Mouse (Mus musculus) spleen, postnatal 36 days (tissue): ENCODE measurements around the gene Gm10643.
A peak's percentile ranks its signal among the peaks of the same experiment; 100 is the strongest.

ENCODE experiments used
- DNase-seq, 2 experiments: peaks; one replicate each; pipeline ENCODE4 v3.0.0; 2022; ENCODE audit warnings: low spot score in 2 of 2, mixed read lengths in 1 of 2

Gene Gm10643

GRCm38 (mm10) chr8:84070667-84071066, 5.7 kb upstream of the Gm10643 start:
- no peak for DNase-seq

- DNase-seq, result no peak
These were observed 5.3 kb upstream of the Gm10643 start for GRCm38 (mm10) chr8:84070241-84070640.

- no peak for DNase-seq
These were observed 4.8 kb upstream of the Gm10643 start for GRCm38 (mm10) chr8:84069750-84070149.

GRCm38 (mm10) chr8:84069169-84069568, 4.2 kb upstream of the Gm10643 start:
- DNase-seq, result no peak

GRCm38 (mm10) chr8:84068316-84069035, 3.5 kb upstream of the Gm10643 start:
- no peak for DNase-seq

GRCm38 (mm10) chr8:84067911-84068310, 3.0 kb upstream of the Gm10643 start:
- DNase-seq, result no peak

GRCm38 (mm10) chr8:84067047-84067573, 2.2 kb upstream of the Gm10643 start:
- DNase-seq, result peak; percentile 95

- DNase-seq, result peak; percentile 99
These were observed 1.5 kb upstream of the Gm10643 start, which contains the start of gene Rfx1 for GRCm38 (mm10) chr8:84066291-84066930. TSS of gene Rfx1 (plus strand) at chr8:84066834.

- DNase-seq, result no peak
These were observed 628 bp upstream of the Gm10643 start for GRCm38 (mm10) chr8:84065457-84066072.

GRCm38 (mm10) chr8:84063861-84064610, 901 bp downstream of the Gm10643 start:
- DNase-seq, result peak; percentile 90

- no peak for DNase-seq
These were observed 4.7 kb downstream of the Gm10643 start for GRCm38 (mm10) chr8:84060245-84060644.

- no peak for DNase-seq
These were observed 5.7 kb downstream of the Gm10643 start for GRCm38 (mm10) chr8:84059226-84059625.

- DNase-seq, result no peak
These were observed 7.1 kb downstream of the Gm10643 start for GRCm38 (mm10) chr8:84057827-84058226.

- no peak for DNase-seq
These were observed 11.7 kb downstream of the Gm10643 start for GRCm38 (mm10) chr8:84053229-84053628.

- no peak for DNase-seq
These were observed 12.2 kb downstream of the Gm10643 start for GRCm38 (mm10) chr8:84052746-84053145.

GRCm38 (mm10) chr8:84048171-84048570, 16.8 kb downstream of the Gm10643 start:
- no peak for DNase-seq

GRCm38 (mm10) chr8:84046505-84046904, 18.4 kb downstream of the Gm10643 start:
- DNase-seq, result no peak

- no peak for DNase-seq
These were observed 20.0 kb downstream of the Gm10643 start, which contains the start of gene Rln3 for GRCm38 (mm10) chr8:84044900-84045299. TSS of gene Rln3 (minus strand) at chr8:84045000.

GRCm38 (mm10) chr8:84044103-84044502, 20.8 kb downstream of the Gm10643 start:
- DNase-seq, result no peak

- no peak for DNase-seq
These were observed 22.0 kb downstream of the Gm10643 start for GRCm38 (mm10) chr8:84042948-84043342.

GRCm38 (mm10) chr8:84042066-84042947, 22.6 kb downstream of the Gm10643 start, which contains the start of gene Il27ra:
TSS of gene Il27ra (minus strand) at chr8:84042589.
- DNase-seq, result peak; percentile 81 to 83
